ENCODE assay signal across 8 mouse cellular contexts in the genomic region with DNA sequence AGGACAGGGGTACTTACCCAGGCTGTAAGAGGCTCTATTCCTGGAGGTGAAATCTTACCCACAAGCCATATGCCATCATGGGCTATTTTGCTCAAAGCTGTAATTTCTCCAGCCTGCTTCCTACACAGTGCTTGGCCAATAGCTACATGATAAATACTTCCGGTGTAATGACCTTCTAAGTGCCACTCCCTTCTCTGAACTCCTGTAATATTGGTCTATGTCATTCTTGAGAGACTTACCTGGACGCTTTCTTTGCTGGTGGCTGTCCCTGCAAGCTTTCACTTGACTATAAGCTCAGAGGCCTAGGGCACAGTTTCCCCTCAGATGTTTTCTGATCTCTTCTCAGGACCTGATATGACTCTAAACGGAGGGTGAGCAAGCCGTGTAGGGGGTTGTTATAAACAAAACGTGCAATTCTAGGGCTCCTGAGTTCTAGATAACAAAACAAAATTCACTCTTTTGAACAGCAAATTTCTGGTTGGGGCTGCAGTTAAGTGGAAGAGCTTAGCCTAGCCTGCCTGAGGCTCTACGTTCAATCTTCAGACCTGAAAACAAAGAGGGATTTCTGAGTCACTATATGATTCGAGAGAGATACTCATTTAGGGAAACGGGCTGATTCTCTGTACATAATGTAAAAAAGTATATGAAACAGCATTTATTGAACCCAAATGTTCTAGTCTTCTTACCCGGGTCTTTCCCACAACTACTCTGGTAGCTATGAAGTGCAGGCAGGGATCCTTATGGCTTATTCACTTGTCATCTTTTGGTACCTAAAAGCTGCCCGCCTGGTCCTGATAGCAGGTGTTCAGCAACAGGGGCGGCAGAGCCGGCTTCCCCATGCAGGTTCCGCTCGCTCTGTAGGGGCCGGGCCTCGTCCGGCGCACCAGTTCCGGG. TPM values are rescaled to one million over a fixed set of nuclear protein-coding genes. Genes with fewer than 3 reads are reported as not detected.
DNase-seq lines count a peak whose midpoint lies in the region; ATAC-seq and TF ChIP-seq lines count a peak whose summit lies in the region.

No protein-coding gene starts in this region.

- no peaks in the 10 kb centered on the region for H3K36me3 ChIP-seq in heart, embryonic 12.5 days
- H3K36me3 ChIP-seq in CH12.LX (replicated peaks in 1 of 2; ENCODE audit: control insufficient read depth in 1 of 2, insufficient read depth in 1 of 2, low read length in 1 of 2), result peaks cover 3 to 41% of the 10 kb centered on the region in 2 experiments
- no peaks in the 10 kb centered on the region for H3K36me3 ChIP-seq in hindbrain, embryonic 10.5 days
- H3K36me3 ChIP-seq in megakaryocyte, embryonic 14.5 days (replicated peaks; ENCODE audit: low read length), result peaks cover 40% of the 10 kb centered on the region

- TF ChIP-seq CTCF in CH12.LX (conservative IDR thresholded peaks at IDR 0.05 in 1 of 2, IDR thresholded peaks at IDR 0.05 in 1 of 2; ENCODE audit: low read depth in 2 of 2, low read length in 2 of 2), result no peak

- 15% methylated on average over 19 of the region's 19 CpGs for WGBS in heart, embryonic 12.5 days
- WGBS in hindbrain, embryonic 10.5 days, result 24% methylated on average over 19 of the region's 19 CpGs

- DNase-seq in heart, adult 11 months, result no peak
- DNase-seq in CH12.LX (ENCODE audit: extremely low read depth), result no peak
- no peak for DNase-seq in hindbrain, embryonic 10.5 days (ENCODE audit: low spot score)
- DNase-seq in urinary bladder, postnatal 25 days (ENCODE audit: low spot score), result no peak
- DNase-seq in adrenal gland, postnatal 36 days, result no peak
- no peak for DNase-seq in gastrocnemius, postnatal 4 days (ENCODE audit: low spot score in 2 of 2)

- H3K27me3 ChIP-seq in heart, embryonic 12.5 days (replicated peaks), result no peaks in the 10 kb centered on the region
- H3K27me3 ChIP-seq in CH12.LX (replicated peaks), result no peaks in the 10 kb centered on the region
- no peaks in the 10 kb centered on the region for H3K27me3 ChIP-seq in hindbrain, embryonic 10.5 days (ENCODE audit: insufficient read depth, poor library complexity, severe bottlenecking)
- H3K27me3 ChIP-seq in megakaryocyte, embryonic 14.5 days (replicated peaks), result no peaks in the 10 kb centered on the region

- TF ChIP-seq POLR2A in CH12.LX (IDR thresholded peaks at IDR 0.05; ENCODE audit: low read depth, low read length), result no peak

- dilution Hi-C loops in CH12.LX (cut with MboI; ENCODE audit: extremely low pct_ligation_motif_present, extremely low pct_unique_long_range_greater_than_20kb, low sequenced_read_pairs), result no loop called here

- no peak; the same call in 1 of the 2 replicates for ATAC-seq in heart, embryonic 12.5 days (ENCODE audit: insufficient number of reproducible peaks, low FRiP score)

- H3K9ac ChIP-seq in heart, embryonic 12.5 days, result peak overlapping the region; percentile 77
- H3K9ac ChIP-seq in CH12.LX (ENCODE audit: insufficient read depth, low read depth), result peak overlapping the region; percentile 74

- TF ChIP-seq EP300 in CH12.LX (IDR thresholded peaks at IDR 0.05; ENCODE audit: low read length), result no peak

- no peak for TF ChIP-seq RAD21 in CH12.LX (IDR thresholded peaks at IDR 0.05; ENCODE audit: low read depth, low read length)

- H3K9me3 ChIP-seq in heart, embryonic 12.5 days (replicated peaks), result no peaks in the 10 kb centered on the region
- H3K9me3 ChIP-seq in CH12.LX (replicated peaks; ENCODE audit: low read length), result no peaks in the 10 kb centered on the region
- H3K9me3 ChIP-seq in hindbrain, embryonic 10.5 days, result no peaks in the 10 kb centered on the region
- no peaks in the 10 kb centered on the region for H3K9me3 ChIP-seq in megakaryocyte, embryonic 14.5 days

- peaks cover 47% of the 10 kb centered on the region for H3K4me1 ChIP-seq in heart, embryonic 12.5 days (replicated peaks)
- H3K4me1 ChIP-seq in CH12.LX (ENCODE audit: control insufficient read depth in 1 of 2, insufficient read depth in 2 of 2), result peaks cover 22 to 42% of the 10 kb centered on the region in 2 experiments
- peaks cover 51% of the 10 kb centered on the region for H3K4me1 ChIP-seq in hindbrain, embryonic 10.5 days (replicated peaks)
- peaks cover 75% of the 10 kb centered on the region for H3K4me1 ChIP-seq in megakaryocyte, embryonic 14.5 days

- H3K4me3 ChIP-seq in heart, embryonic 12.5 days, result peak overlapping the region; percentile 87
- peak overlapping the region; percentile 60 to 88 (median 71) for H3K4me3 ChIP-seq in CH12.LX (replicated peaks in 1 of 3; ENCODE audit: low read depth in 2 of 3, low read length in 2 of 3, poor library complexity in 1 of 3)
- peak overlapping the region; percentile 88 for H3K4me3 ChIP-seq in hindbrain, embryonic 10.5 days
- peak overlapping the region; percentile 98 for H3K4me3 ChIP-seq in megakaryocyte, embryonic 14.5 days (replicated peaks)

- H3K27ac ChIP-seq in heart, embryonic 12.5 days (ENCODE audit: poor library complexity, severe bottlenecking), result peak overlapping the region; percentile 92
- H3K27ac ChIP-seq in CH12.LX (ENCODE audit: insufficient read depth, low read depth), result peak overlapping the region; percentile 90
- peak overlapping the region; percentile 98 for H3K27ac ChIP-seq in hindbrain, embryonic 10.5 days

- H3K4me2 ChIP-seq in heart, embryonic 12.5 days, result peak overlapping the region; percentile 93
- peak overlapping the region; percentile 99 for H3K4me2 ChIP-seq in CH12.LX (ENCODE audit: insufficient read depth, low read depth, poor library complexity, severe bottlenecking)

- H3K79me2 ChIP-seq in CH12.LX (replicated peaks; ENCODE audit: control insufficient read depth, extremely low read depth, insufficient read depth, poor library complexity, severe bottlenecking), result peaks cover 44% of the 10 kb centered on the region

- in situ Hi-C loops in CH12.LX (cut with MboI; ENCODE audit: low pct_ligation_motif_present, low pct_unique_long_range_greater_than_20kb, low sequenced_read_pairs), result no loop called here

TF ChIP-seq in CH12.LX, 34 proteins besides CTCF, POLR2A, EP300 and RAD21 (continues in another document):
- TF ChIP-seq MAZ (IDR thresholded peaks at IDR 0.05; ENCODE audit: low read depth, low read length) (no peak; the same call in 1 of the 2 replicates), MYC (IDR thresholded peaks at IDR 0.05; ENCODE audit: low read depth, low read length) (no peak), RCOR1 (conservative IDR thresholded peaks at IDR 0.05; ENCODE audit: low read depth, low read length) (no peak), MAFK (IDR thresholded peaks at IDR 0.05; ENCODE audit: insufficient replicate concordance, low read length) (no peak), SMC3 (IDR thresholded peaks at IDR 0.05; ENCODE audit: low read depth, low read length) (no peak), POLR2AphosphoS2 (IDR thresholded peaks at IDR 0.05; ENCODE audit: low read depth, low read length) (no peak), BHLHE40 (IDR thresholded peaks at IDR 0.05; ENCODE audit: low read depth, low read length) (no peak), MEF2A (IDR thresholded peaks at IDR 0.05; ENCODE audit: borderline replicate concordance, low read depth, low read length) (0 out of 2 replicates have a peak, but pooled peaks have one; percentile 11), NRF1 (IDR thresholded peaks at IDR 0.05; ENCODE audit: low read depth, low read length) (no peak), ZMIZ1 (IDR thresholded peaks at IDR 0.05; ENCODE audit: low read depth, low read length) (no peak), USF1 (IDR thresholded peaks at IDR 0.05; ENCODE audit: low read depth, low read length) (no peak), MXI1 (IDR thresholded peaks at IDR 0.05; ENCODE audit: low read depth, low read length) (peak; percentile 91), ZC3H11A (IDR thresholded peaks at IDR 0.05; ENCODE audit: low read depth, low read length) (no peak), JUN (IDR thresholded peaks at IDR 0.05; ENCODE audit: insufficient read depth, low read depth, low read length) (no peak), ELF1 (IDR thresholded peaks at IDR 0.05; ENCODE audit: low read depth, low read length) (no peak; the same call in 1 of the 2 replicates), ETS1 (conservative IDR thresholded peaks at IDR 0.05; ENCODE audit: low read depth, low read length) (no peak), NELFE (IDR thresholded peaks at IDR 0.05; ENCODE audit: low read depth, low read length) (no peak; the same call in 1 of the 2 replicates), KAT2A (IDR thresholded peaks at IDR 0.05; ENCODE audit: insufficient replicate concordance, low read length) (no peak), CHD2 (IDR thresholded peaks at IDR 0.05; ENCODE audit: low read length) (0 out of 2 replicates have a peak, but pooled peaks have one; percentile 19), TCF12 (IDR thresholded peaks at IDR 0.05; ENCODE audit: low read depth, low read length) (peak; percentile 69), HCFC1 (IDR thresholded peaks at IDR 0.05; ENCODE audit: low read depth, low read length) (peak; percentile 68; the same call in 1 of the 2 replicates), MAX (IDR thresholded peaks at IDR 0.05; ENCODE audit: low read length) (no peak), SIN3A (IDR thresholded peaks at IDR 0.05; ENCODE audit: low read length) (peak; percentile 82; the same call in 1 of the 2 replicates), E2F4 (IDR thresholded peaks at IDR 0.05; ENCODE audit: insufficient replicate concordance, low read depth, low read length) (no peak), TBP (conservative IDR thresholded peaks at IDR 0.05; ENCODE audit: low read depth, low read length) (0 out of 2 replicates have a peak, but pooled peaks have one; percentile 21), JUND (conservative IDR thresholded peaks at IDR 0.05; ENCODE audit: low read depth, low read length) (no peak), UBTF (IDR thresholded peaks at IDR 0.05; ENCODE audit: low read depth, low read length) (no peak; the same call in 1 of the 2 replicates), ZNF384 (IDR thresholded peaks at IDR 0.05; ENCODE audit: low read depth, low read length) (no peak), USF2 (conservative IDR thresholded peaks at IDR 0.05; ENCODE audit: low read depth, low read length) (no peak), CHD1 (IDR thresholded peaks at IDR 0.05; ENCODE audit: low read depth, low read length) (no peak; the same call in 1 of the 2 replicates), PAX5 (IDR thresholded peaks at IDR 0.05; ENCODE audit: low read length) (no peak)

RNA-seq across cellular contexts. Expression of a gene that starts 0.8 kb away (rescaled TPM):
- 395 and 402 TPM in 2 replicates for polyA plus RNA-seq in heart, embryonic 12.5 days (2016; fragmentation: Nextera tagmentation; extraction: Ambion mirVana)
- 83.5 and 86.4 TPM in 2 replicates for total RNA-seq in CH12.LX (2012; rRNA removed)
- 144 and 160 TPM in 2 replicates for total RNA-seq in CH12.LX (2014; rRNA removed)
- 382 and 388 TPM in 2 replicates for polyA plus RNA-seq in CH12.LX (2012; ENCODE audit: insufficient read length, low read depth)
- 331 and 370 TPM in 2 replicates for polyA plus RNA-seq in hindbrain, embryonic 10.5 days (2016; fragmentation: Nextera tagmentation; extraction: Ambion mirVana)
- polyA plus RNA-seq in megakaryocyte, embryonic 14.5 days (2012; ENCODE audit: insufficient read depth, low replicate concordance), result 104 and 238 TPM in 2 replicates
- 100 to 1,000 TPM; 379 to 391 TPM for total RNA-seq in adrenal gland, postnatal 36 days (2021)
- total RNA-seq in gastrocnemius, postnatal 4 days (2021), result 100 to 1,000 TPM; 445 to 463 TPM
